Mouse (Mus musculus) limb, embryonic 12.5 days (tissue): ENCODE data around the gene Kcnk3. TPM values are rescaled to one million over a fixed set of nuclear protein-coding genes. Genes with fewer than 3 reads are reported as not detected.

Experiments
- ATAC-seq: fragments of 200-750 bp; cut with Nextera tagmentation; 2 replicates; pipeline ENCODE4 v1.8.0; 2017; ENCODE audit warnings: low read depth, moderate TSS enrichment; ENCODE audit not compliant: insufficient number of reproducible peaks, insufficient read depth, low FRiP score, low TSS enrichment
- H3K27ac ChIP-seq: fragments of 300-500 bp; sonication (generic); 2 replicates; pipeline ENCODE4 v1.5.1; 2016; ENCODE audit warnings: mild to moderate bottlenecking, moderate library complexity
- H3K27me3 ChIP-seq: fragments of 300-500 bp; sonication (generic); 2 replicates; pipeline ENCODE4 v1.6.1; 2016; ENCODE audit warnings: mild to moderate bottlenecking, moderate library complexity
- H3K36me3 ChIP-seq: fragments of 300-500 bp; sonication (generic); 2 replicates; pipeline ENCODE4 v1.6.1; 2016; ENCODE audit warnings: mild to moderate bottlenecking, moderate library complexity
- H3K4me1 ChIP-seq: fragments of 300-500 bp; sonication (generic); replicated peaks from 2 replicates; pipeline ENCODE4 v1.6.1; 2016
- H3K4me2 ChIP-seq: fragments of 300-500 bp; sonication (generic); 2 replicates; pipeline ENCODE4 v1.6.1; 2016; ENCODE audit warnings: mild to moderate bottlenecking, moderate library complexity
- H3K4me3 ChIP-seq: fragments of 300-500 bp; sonication (generic); replicated peaks from 2 replicates; pipeline ENCODE4 v1.5.1; 2016; ENCODE audit warnings: mild to moderate bottlenecking
- H3K9ac ChIP-seq: fragments of 300-500 bp; sonication (generic); replicated peaks from 2 replicates; pipeline ENCODE4 v1.6.1; 2016; ENCODE audit warnings: mild to moderate bottlenecking, moderate library complexity
- H3K9me3 ChIP-seq: fragments of 300-500 bp; sonication (generic); 2 replicates; pipeline ENCODE4 v1.6.1; 2016; ENCODE audit warnings: mild to moderate bottlenecking, moderate library complexity
- WGBS: fragments of 180-500 bp; shearing (Covaris S2); methylation state at CpG from one replicate; pipeline ENCODE4 v1.1.7; 2016; 5-methylcytosine and 5-hydroxymethylcytosine counted together
- polyA plus RNA-seq: library from polyadenylated mRNA; unstranded; fragments of >200 nt; fragmentation: Nextera tagmentation; extraction: Ambion mirVana; gene quantifications from 2 replicates; pipeline ENCODE4 v1.2.1, GENCODE M21; 2016

The Kcnk3 gene
- polyA plus RNA-seq, 1 experiment from 2014 or later, result 0.30 TPM

- WGBS, result 83% methylated on average over 4 of the region's 4 CpGs
These were observed 71.1 kb downstream of the Kcnk3 start for GRCm38 (mm10) chr5:30659042-30659441.

GRCm38 (mm10) chr5:30660278-30660677, 72.3 kb downstream of the Kcnk3 start:
- H3K4me3 ChIP-seq, result no peak overlapping the region
- no peak overlapping the region for H3K4me2 ChIP-seq
- no peak overlapping the region for H3K9ac ChIP-seq
- H3K4me1 ChIP-seq, result no peaks in the 10 kb centered on the region
- peaks cover 8% of the 10 kb centered on the region; the same call in 1 of the 2 replicates for H3K9me3 ChIP-seq
- no peak overlapping the region for H3K27ac ChIP-seq
- H3K27me3 ChIP-seq, result no peaks in the 10 kb centered on the region
- peaks cover 35% of the 10 kb centered on the region for H3K36me3 ChIP-seq
- ATAC-seq, result no peak
- WGBS, result 88% methylated on average over 1 of the region's 1 CpGs

More at GRCm38 (mm10) chr5:30659042-30659441, 71.1 kb downstream of the Kcnk3 start:
- Histone ChIP-seq H3K9ac (no peak overlapping the region; the same call in 1 of the 2 replicates), H3K27ac (no peak overlapping the region), H3K4me1 (no peaks in the 10 kb centered on the region), H3K36me3 (peaks cover 40% of the 10 kb centered on the region), H3K27me3 (no peaks in the 10 kb centered on the region), H3K4me3 (no peak overlapping the region), H3K4me2 (no peak overlapping the region), H3K9me3 (peaks cover 8% of the 10 kb centered on the region; the same call in 1 of the 2 replicates)
- no peak for ATAC-seq

GRCm38 (mm10) chr5:30660813-30661212, 72.8 kb downstream of the Kcnk3 start:
- Histone ChIP-seq H3K9me3 (peaks cover 8% of the 10 kb centered on the region; the same call in 1 of the 2 replicates), H3K4me1 (no peaks in the 10 kb centered on the region), H3K4me2 (no peak overlapping the region), H3K36me3 (peaks cover 30% of the 10 kb centered on the region), H3K27ac (no peak overlapping the region), H3K9ac (no peak overlapping the region), H3K4me3 (no peak overlapping the region), H3K27me3 (no peaks in the 10 kb centered on the region)
- 95% methylated on average over 5 of the region's 5 CpGs for WGBS
- ATAC-seq, result no peak

GRCm38 (mm10) chr5:30665360-30665759, 77.4 kb downstream of the Kcnk3 start:
- Histone ChIP-seq H3K36me3 (peaks cover 17% of the 10 kb centered on the region), H3K4me3 (no peak overlapping the region)

GRCm38 (mm10) chr5:30665968-30666367, 78.0 kb downstream of the Kcnk3 start:
- Histone ChIP-seq H3K4me2 (peak overlapping the region; percentile 63), H3K4me1 (peaks cover 15% of the 10 kb centered on the region), H3K27me3 (no peaks in the 10 kb centered on the region), H3K9me3 (0 out of 2 replicates have a peak, but pooled peaks cover under 1% of the 10 kb centered on the region), H3K9ac (peak overlapping the region; percentile 44; the same call in 1 of the 2 replicates), H3K27ac (peak overlapping the region; percentile 89), H3K36me3 (peaks cover 22% of the 10 kb centered on the region), H3K4me3 (peak overlapping the region; percentile 82)
- 70% methylated on average over 6 of the region's 6 CpGs for WGBS
- no peak for ATAC-seq

More at GRCm38 (mm10) chr5:30665360-30665759, 77.4 kb downstream of the Kcnk3 start:
- no peak overlapping the region for H3K27ac ChIP-seq
- no peak for ATAC-seq
- no peaks in the 10 kb centered on the region for H3K27me3 ChIP-seq
- no peak overlapping the region for H3K4me2 ChIP-seq
- 93% methylated on average over 9 of the region's 9 CpGs for WGBS
- peaks cover 15% of the 10 kb centered on the region for H3K4me1 ChIP-seq
- no peak overlapping the region for H3K9ac ChIP-seq
- peaks cover 7% of the 10 kb centered on the region; the same call in 1 of the 2 replicates for H3K9me3 ChIP-seq

GRCm38 (mm10) chr5:30666391-30667195, 78.6 kb downstream of the Kcnk3 start, which contains the start of gene Cenpa:
Cenpa (plus strand) TSS chr5:30666777.
- Histone ChIP-seq H3K9ac (peak within 1 kb of the TSS; percentile 87), H3K36me3 (peaks cover 28% of the 10 kb centered on the region), H3K4me3 (peak within 1 kb of the TSS; percentile 82), H3K4me2 (peak within 1 kb of the TSS; percentile 63), H3K9me3 (no peaks in the 10 kb centered on the region), H3K27ac (peak within 1 kb of the TSS; percentile 89), H3K4me1 (peaks cover 15% of the 10 kb centered on the region), H3K27me3 (no peaks in the 10 kb centered on the region)
- ATAC-seq, result peak; percentile 95
- under 1% methylated on average over 40 of the region's 40 CpGs for WGBS

- peaks cover 15% of the 10 kb centered on the region for H3K4me1 ChIP-seq
- peak overlapping the region; percentile 63 for H3K4me2 ChIP-seq
- under 1% methylated on average over 13 of the region's 13 CpGs for WGBS
- H3K9me3 ChIP-seq, result no peaks in the 10 kb centered on the region
- peak overlapping the region; percentile 87 for H3K9ac ChIP-seq
- H3K27ac ChIP-seq, result peak overlapping the region; percentile 89
- peaks cover 35% of the 10 kb centered on the region for H3K36me3 ChIP-seq
- H3K27me3 ChIP-seq, result no peaks in the 10 kb centered on the region
- H3K4me3 ChIP-seq, result peak overlapping the region; percentile 82
- ATAC-seq, result no peak
These were observed 79.2 kb downstream of the Kcnk3 start for GRCm38 (mm10) chr5:30667215-30667614.

- peak overlapping the region; percentile 82 for H3K4me3 ChIP-seq
- H3K27ac ChIP-seq, result no peak overlapping the region
- H3K36me3 ChIP-seq, result peaks cover 39% of the 10 kb centered on the region
- H3K9ac ChIP-seq, result peak overlapping the region; percentile 87
- no peaks in the 10 kb centered on the region for H3K27me3 ChIP-seq
- H3K9me3 ChIP-seq, result no peaks in the 10 kb centered on the region
- ATAC-seq, result no peak
- H3K4me2 ChIP-seq, result peak overlapping the region; percentile 63
- 4% methylated on average over 3 of the region's 3 CpGs for WGBS
- H3K4me1 ChIP-seq, result peaks cover 15% of the 10 kb centered on the region
These were observed 79.7 kb downstream of the Kcnk3 start for GRCm38 (mm10) chr5:30667686-30668085.

GRCm38 (mm10) chr5:30668637-30669495, 80.9 kb downstream of the Kcnk3 start:
- 92% methylated on average over 9 of the region's 9 CpGs for WGBS

GRCm38 (mm10) chr5:30669496-30669830, 81.5 kb downstream of the Kcnk3 start:
- ATAC-seq, result no peak
- peaks cover 57% of the 10 kb centered on the region for H3K36me3 ChIP-seq
- no peaks in the 10 kb centered on the region for H3K27me3 ChIP-seq
- H3K9ac ChIP-seq, result no peak overlapping the region
- no peaks in the 10 kb centered on the region for H3K9me3 ChIP-seq
- whole genome bisulfite sequencing, result 87% methylated on average over 3 of the region's 3 CpGs
- H3K4me3 ChIP-seq, result no peak overlapping the region
- H3K27ac ChIP-seq, result no peak overlapping the region
- H3K4me2 ChIP-seq, result no peak overlapping the region
- H3K4me1 ChIP-seq, result peaks cover 15% of the 10 kb centered on the region

More at GRCm38 (mm10) chr5:30668637-30669495, 80.9 kb downstream of the Kcnk3 start:
- Histone ChIP-seq H3K9ac (no peak overlapping the region), H3K9me3 (no peaks in the 10 kb centered on the region), H3K27me3 (no peaks in the 10 kb centered on the region), H3K36me3 (peaks cover 51% of the 10 kb centered on the region), H3K27ac (no peak overlapping the region), H3K4me3 (0 out of 2 replicates have a peak overlapping the region, but pooled peaks have one; percentile 82), H3K4me2 (peak overlapping the region; percentile 63), H3K4me1 (peaks cover 15% of the 10 kb centered on the region)
- ATAC-seq, result no peak

GRCm38 (mm10) chr5:30670091-30670490, 82.1 kb downstream of the Kcnk3 start:
- Histone ChIP-seq H3K4me1 (peaks cover 15% of the 10 kb centered on the region), H3K9ac (no peak overlapping the region), H3K9me3 (no peaks in the 10 kb centered on the region), H3K4me2 (no peak overlapping the region), H3K36me3 (peaks cover 61% of the 10 kb centered on the region), H3K27ac (no peak overlapping the region), H3K27me3 (no peaks in the 10 kb centered on the region), H3K4me3 (no peak overlapping the region)
- WGBS, result 87% methylated on average over 7 of the region's 7 CpGs
- ATAC-seq, result no peak
